Mouse (Mus musculus): ENCODE measurements at regions not wholly inside any gene's neighbourhood (a gene's known extent, or its start where the extent isn't known, plus 50 kb on each side); places are given as distances from the start of the nearest gene placed in this dataset.

DNA sequence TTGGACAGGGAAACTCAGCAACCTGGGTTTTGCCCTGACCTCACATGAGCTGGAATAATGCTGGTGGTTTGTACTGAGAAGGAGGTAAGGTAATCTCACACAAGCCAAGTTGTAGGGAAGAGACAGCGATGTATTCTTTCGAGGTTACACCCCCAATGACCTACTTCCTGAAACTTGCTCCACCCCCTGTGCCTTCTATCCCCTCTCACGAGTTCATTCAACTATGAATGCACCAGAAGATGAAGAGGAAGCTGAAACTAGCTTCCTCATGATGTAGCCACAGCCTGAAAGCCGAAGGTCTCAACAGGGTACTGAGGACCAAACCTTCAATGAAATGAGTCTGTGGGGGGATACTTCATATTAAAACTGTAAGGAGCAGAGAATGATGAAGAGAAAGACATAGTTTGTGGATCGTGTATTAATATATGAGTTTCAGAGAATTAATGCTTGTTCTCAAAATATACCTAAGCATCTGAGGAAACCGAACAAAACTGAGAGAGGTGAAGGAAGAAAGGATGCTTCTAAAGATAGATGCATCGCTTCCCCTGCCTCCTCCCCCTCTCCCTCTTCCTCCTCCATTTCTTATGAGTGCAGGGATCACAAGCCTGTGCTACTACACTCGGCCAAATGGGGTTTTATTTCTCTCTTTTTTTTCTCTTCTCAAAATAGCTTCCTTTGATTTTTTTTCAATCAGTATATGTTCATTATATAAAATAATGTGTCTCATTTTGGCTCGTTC lies 543.5 kb upstream of the Nrp1 start:
- peak; percentile 17 for DNase-seq (ENCODE audit: low spot score)

DNA sequence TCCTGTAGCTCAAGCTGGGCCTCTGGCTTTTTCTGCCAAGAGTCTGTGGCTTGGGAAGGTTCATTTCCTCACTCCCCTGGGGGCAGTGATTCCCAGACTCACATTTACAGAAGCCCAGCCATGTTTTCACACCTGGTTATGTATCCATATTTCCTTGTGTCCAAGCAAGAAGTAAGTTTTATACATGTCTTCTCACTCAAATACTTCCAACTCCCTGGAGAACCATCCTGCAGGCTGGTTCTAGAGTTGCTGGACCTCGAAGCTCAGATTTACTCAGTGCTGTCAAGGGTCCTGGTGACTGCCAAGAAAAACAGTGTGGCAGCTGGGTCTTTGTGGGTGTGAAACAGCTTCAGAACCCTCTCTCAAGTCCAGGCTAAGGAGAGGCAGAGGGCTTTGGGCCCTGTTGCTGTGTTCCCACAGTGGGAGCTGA lies 537.6 kb upstream of the Nrp1 start:
- DNase-seq (ENCODE audit: low spot score) = no peak

DNA sequence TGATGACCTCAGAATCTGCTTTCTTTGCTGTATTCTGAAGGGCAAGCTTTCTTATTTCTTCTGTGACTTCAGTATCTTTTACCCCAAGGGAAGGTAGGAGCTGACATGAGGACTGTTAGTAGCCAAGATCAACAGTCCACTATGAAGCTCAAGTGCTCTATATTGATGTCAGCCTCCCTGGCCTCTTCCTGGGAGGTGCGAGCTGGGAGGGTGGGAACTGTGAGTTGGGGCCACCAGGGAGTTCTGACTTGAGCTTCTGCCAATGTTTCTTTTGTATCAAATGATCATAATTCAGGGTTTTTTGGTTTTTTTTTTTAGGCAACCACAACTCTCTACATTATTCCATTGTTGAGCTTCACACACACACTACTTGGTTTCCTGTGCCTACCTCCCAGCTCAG lies 536.8 kb upstream of the Nrp1 start:
- DNase-seq (ENCODE audit: low spot score) = no peak

DNA sequence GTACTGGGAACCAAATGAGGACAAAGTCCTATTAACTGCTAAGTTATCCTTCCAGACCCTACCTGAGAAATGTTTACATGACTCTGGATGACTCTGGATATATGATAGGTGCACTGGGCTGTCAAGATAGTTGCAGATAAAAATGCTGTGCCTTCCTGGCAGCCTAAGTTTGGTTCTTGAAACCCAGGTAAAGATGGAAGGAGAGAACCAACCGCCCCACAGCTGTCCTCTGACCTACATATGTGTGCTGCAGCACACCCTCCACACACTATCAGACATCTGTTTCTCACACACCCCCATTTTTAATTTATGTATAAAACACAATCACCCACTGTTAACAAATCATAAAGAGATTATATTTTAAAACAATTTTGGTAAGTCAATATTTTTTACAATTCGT lies 533.4 kb upstream of the Nrp1 start:
- no peak for DNase-seq (ENCODE audit: low spot score)

DNA sequence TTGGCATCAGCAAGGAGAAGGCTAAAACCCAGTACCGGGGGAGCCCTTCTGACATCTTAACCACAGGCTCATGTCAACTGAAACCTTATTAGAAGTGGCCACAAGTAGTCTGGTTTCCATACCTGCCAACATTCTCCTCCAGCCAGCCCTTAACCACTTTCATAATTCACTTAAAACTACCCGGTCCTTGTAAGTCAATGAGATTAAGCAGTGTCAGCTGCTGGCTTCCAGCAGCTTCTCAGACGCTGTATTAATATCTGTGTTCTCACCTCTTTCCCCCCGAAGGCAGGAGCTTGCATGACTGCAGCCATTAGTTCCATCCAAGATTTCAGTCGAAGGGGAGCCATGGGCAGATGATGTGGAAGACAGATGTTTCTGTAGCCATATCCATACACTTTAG lies 530.6 kb upstream of the Nrp1 start:
- no peak for DNase-seq (ENCODE audit: low spot score)

DNA sequence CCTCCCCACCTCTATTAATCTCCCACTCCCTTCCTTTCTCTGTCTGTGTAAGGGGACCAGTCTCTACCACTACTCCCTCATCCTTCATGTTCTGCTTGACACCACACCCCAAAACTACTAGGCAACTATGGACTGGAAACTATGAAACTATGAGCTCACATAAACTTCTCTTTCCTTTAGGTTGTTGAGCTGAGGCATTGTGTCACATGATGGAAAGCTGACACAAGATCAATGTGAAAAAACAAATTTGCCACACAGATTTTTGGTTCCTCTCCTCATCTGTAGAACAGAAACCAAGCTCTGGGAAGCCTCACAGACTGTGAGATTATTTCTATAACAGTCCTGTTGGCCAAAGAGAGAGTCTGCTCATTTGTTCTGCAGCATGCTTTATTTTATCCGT lies 528.7 kb upstream of the Nrp1 start:
- no peak for DNase-seq (ENCODE audit: low spot score)

DNA sequence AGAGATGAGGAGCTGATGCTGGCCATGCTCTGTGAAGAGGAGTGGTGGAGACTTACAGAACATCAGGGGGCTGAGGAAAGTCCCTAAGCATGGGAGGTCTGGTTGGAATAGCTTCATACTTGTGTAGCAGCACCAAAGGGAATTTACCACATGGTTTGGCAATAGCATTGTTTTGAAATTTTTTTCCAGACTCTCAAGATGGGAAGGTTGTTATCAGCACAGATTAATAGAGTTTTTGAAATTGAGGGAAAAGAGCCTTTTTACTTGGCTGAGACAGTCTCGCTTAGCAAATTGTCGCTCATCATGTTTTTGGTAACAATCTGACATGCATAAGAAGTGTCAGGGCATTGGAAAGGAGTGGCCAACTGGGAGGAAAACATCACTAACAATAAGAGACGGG lies 524.4 kb upstream of the Nrp1 start:
- DNase-seq (ENCODE audit: low spot score) = no peak

DNA sequence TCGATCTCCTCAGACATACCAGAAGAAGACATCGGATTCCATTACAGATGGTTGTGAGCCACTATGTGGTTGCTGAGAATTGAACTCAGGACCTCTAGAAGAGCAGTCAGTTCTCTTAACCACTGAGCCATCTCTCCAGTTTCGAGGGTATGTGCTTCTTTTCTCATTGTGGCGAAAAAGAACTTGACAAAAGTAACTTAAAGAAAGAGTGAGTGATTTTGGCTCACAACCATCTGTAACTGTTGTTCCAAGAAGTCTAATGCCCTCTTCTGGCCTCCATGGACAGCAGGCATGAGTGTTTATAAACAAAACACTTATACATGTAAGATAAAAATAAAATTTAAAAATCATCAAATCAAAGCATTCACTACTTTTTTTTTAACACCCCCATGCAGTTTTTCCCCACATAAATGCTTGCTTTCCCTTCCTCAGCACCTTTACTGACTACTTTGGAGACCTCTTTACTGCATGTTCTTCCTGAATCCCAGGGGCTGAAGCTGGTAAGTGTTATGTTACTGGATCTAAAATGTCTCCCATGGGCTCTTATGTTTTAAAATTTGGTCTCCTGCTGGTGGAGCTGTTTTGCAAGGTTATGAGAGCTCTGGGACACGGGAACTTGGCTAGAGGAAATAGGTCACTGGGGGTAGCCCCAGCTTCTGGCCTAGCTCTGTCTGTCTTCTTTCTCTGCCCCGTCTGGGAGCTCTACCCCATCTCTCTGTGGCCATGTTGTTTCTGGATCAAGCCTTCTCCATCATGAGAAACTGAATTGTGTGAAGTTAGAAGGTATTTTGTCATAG lies 521.8 kb upstream of the Nrp1 start:
- no peak for DNase-seq (ENCODE audit: low spot score)

DNA sequence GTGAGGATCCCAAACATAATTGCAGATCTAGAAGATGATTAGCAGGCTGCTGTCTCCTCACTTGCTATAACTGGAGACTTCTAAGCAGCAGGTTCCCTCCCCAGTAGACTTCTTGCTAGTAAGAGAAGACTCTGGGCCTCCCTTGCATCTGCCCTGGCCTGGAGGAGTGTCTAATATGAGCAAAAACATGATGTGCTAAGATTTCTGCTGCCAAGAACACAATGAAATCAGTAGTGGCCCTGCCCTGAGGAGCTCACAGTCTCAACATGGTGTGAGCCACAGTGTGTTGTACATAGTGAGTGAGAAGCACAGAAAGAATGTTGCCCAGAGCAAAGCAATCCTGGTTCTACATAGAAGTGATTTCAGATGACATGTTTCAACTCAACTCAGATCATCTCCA lies 520.1 kb upstream of the Nrp1 start:
- no peak for DNase-seq (ENCODE audit: low spot score)

DNA sequence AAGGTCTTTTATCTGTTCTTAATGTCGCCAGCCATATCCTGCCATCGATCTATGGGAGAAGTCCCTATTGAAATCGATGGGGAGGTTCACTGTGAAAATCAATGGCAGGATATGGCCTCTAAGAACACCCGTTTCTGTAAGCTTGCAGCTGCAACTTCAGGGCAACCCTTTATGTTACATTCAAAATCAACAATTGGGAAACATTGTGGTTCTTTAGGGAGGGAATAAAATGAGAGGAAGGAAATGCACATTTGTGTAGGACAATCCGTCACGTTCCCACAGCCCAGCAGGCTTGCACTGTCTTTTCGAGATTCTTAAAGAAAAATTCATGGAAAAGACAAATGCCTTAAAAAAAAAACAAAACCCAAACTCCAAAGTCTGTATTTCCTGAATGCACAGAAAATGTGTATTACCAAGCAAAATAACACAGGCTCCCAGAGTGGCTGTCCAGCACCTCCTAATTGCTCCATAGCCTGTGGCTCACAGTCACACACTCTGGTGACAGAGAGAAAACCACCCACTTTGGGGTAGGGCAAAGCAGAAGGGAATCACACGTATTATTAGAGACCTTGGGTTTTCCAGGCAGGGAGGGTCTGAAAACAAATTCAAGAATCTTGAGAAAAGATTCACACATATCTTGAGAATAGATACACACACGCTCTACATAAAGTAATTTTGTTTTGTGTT lies 510.9 kb upstream of the Nrp1 start:
- no peak for DNase-seq (ENCODE audit: low spot score)

DNA sequence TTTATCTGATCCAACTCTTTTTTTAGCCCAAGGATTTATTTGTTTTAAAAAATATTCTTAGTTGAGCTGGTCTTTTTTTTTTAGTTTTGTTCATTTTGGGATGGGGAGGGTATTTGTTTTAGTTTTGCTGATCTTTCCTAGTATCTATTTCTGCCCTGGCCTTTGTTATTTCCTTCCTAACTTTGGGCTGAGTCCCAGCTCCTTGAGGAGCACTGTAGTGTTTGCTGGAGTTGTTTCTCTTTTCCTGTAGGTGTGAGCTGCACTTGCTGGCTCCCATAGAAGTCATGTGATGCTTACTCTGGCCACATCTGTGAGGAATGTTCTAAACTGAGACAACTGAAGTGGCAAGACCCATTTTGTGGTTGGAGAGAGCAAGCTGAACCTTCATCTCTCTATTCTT lies 508.5 kb upstream of the Nrp1 start:
- DNase-seq (ENCODE audit: low spot score) = no peak

DNA sequence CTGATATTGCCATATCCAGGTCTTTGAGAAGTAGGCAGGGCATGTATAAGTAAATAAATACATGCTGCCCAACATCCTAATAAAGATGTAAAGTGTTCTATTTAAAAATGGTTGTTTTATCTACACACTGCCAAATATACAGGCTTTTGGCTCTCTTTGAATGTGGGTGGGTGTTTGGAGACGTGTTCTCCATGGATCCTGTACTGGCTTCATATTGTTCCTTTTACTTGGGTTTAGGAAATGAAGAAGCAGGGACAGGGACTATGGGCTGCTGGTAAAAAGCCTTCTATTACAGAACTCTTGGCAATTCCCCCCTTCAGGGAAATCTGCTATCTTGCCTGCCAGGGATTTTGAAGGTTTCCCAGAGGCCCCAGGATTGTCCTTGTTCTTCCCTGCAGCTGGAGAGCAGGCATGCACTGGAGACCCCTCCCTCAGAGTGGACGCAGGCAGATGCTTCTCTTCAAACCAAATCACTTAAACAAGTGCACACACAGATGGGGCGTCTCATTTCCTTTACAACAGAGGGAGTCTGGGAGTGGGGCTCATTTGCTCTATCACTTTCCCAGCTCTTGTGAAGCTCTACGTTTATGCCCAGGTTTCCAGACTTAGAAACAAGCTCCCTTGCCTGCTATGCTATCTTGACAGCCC lies 502.6 kb upstream of the Nrp1 start:
- no peak for DNase-seq (ENCODE audit: low spot score)

DNA sequence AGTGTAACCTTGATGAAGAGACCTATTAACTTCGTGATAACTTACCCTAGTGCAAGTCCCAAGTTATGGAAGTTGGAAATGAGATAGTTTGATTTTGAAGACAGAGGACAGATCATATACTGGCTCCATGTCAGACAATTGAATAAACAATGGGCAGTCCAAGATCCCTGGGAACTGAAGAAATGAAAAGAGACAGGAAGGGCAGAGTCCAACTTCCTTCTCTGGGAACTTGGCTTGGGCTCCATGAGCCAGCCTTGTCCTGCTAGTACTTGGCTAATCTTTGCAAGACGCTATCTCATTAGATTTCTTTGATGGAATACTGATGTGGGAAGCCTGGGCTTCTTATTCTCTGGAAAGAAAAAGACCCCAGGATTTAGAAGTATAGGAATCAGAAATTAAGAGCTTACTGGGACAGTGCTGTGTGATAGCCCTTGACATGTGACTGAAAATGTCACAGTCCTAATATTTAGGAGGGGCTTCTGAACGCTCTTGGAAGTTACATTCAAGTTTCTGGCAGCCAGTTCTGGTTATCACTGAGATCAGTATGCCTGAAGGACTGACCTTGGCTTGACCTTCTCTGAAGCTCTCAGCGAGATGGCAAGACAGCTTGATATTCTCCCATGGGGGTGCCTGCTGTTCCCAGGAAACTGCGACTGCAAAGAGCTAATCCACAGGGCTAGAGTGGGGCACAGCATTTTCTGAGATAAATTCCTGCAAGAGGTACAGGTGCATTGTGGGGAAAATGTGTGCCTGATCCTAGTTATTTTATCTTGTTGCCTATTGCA lies 501.9 kb upstream of the Nrp1 start:
- DNase-seq (ENCODE audit: low spot score) = no peak

DNA sequence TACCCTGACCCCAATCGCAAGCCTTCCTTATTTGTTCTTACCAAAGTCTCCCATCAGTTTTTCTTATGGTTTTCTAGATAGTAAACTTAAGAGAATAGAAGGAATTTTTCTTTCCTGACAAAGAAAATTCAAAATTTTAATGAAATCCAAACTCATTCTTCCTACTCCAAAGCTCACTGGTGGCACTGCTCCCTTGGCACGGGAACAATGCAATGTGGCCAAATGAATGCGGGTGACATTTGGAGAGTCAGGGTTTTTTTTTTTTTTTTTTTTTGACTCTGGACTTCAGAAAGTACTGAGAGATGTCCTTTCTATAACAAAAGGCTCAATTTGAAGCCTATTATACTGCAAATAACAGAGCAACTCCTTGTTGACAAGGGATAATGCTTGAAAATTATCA lies 499.4 kb upstream of the Nrp1 start:
- no peak for DNase-seq (ENCODE audit: low spot score)

DNA sequence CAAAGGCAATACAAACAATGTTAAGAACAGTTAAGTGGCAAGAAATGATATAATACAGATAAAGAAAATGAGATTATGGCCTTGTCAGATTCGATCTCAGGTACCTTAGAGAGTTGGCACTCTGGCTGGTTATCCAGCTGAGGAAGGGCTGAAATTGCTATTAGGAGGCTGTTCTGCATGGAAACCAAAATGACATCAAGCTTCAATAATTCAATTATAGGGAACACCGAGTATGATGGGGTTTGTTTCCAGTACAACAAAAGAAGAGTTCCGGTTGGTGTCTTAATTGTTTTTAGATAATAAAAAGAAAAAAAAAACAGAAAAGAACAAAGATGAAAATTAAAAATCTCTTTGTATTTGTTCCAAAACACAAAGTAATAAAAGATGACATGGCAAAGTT lies 498.0 kb upstream of the Nrp1 start:
- DNase-seq (ENCODE audit: low spot score) = no peak

DNA sequence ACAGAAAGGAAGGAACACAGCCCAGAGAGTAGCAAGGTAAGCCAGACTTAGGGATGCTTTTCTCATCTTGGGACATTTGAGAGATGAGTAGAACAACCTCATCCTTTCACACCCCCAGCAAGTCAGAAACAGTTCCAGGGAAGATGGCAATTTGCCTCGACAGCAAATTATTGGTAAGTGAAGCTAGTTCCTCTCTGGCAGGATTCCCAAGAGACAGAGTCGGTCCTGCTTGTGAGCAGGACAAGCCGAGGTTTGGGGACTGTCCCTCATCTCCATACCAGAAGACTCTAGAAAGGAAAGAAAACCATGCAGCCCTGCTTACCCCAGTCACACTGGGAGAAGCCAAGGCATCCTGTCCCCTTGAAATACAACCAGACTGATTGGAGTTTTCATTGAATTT lies 497.5 kb upstream of the Nrp1 start:
- no peak for DNase-seq (ENCODE audit: low spot score)

DNA sequence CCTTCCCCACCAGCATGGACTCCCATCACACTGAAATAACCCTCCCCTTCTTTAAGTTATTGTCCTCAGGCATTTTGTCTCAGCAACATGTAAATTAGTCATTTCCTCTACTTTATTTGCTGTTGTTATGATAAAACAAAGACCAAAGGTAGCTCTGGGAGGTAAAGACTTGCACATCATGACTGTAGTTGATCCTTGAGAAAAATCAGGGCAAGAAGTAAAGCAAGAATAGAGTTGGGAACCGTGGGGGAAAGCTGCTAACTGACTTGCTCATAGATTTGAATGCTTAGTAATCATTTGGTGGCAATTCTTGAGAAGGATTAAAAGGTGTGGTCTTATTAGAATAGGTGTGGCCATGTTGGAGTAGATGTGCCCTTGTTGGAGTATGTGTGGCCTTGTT lies 473.8 kb upstream of the Nrp1 start:
- DNase-seq (ENCODE audit: low spot score) = no peak

DNA sequence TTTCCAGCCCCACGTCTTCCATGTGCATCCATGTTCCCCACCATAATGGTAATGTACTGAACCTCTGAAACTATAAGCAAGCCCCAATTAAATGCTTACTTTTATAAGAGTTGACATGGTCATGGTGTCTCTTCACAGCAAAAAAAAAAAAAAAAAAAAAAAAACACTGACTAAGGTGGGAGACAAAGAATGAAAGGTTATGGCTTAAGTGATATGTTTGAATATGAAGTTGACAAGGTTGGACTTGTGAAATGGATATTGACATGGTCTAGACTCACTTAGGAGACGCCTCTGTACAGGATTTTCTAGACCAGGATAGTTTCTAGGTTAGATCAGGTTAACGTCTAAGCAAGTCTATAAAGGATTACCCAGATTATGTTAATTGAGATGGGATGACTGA lies 473.2 kb upstream of the Nrp1 start:
- DNase-seq (ENCODE audit: low spot score) = no peak

DNA sequence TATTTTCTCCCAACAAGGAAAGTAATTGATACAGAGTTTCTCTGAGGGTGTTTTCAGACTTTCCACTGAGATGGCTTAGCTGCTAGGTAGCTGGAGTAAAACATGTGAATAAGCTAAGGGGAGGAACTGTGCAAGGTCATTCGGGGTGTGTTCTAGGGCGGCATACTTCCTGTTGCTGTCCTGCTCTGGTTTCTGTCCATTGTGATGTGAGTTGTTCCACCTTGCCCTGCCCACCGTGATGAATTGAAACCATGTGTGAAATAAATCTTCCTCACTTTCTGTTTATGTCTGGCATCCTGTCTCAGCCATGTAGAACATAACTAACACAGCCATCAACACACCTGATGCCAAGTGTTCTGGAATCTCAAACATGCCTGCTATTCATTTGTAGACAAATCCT lies 472.6 kb upstream of the Nrp1 start:
- DNase-seq (ENCODE audit: low spot score) = no peak

DNA sequence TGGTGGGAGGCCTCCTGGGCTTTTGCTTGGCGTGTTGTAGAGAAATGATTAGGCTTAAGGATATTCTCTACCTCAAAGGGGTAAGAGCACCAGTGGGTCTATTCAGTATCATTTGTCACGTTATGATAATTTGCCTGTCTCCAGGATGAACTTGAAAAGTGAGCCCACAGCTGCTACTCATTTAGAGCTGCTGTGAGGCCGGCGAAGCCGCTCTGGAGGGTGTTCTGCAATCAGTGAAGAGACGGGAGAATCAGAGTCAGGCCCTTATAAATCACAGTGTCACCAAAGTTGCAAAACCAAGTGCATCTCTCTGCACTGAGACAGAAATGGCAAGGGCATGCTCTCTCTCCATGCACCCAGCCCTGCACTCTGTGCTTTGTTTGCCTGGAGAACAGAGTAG lies 467.7 kb upstream of the Nrp1 start:
- DNase-seq (ENCODE audit: low spot score) = no peak

DNA sequence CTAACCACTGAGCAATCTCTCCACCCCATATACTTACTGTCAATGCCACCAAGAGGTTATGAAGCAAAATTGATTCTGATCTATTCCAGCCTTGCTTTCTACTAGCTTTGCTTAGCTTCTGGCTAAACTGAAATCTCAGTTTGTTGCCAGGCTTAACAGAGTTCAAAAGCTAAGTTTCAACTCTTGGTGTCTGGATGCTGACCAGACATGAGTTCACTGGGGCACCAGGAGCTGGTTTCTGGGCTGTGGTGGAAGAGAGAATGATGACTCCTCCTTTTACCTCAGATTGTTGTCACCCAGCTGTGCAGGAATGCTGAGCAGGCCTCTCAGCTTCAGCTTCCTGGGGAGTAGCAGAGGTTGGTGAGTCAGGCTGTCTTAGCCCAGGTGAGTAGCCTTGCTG lies 464.1 kb upstream of the Nrp1 start:
- DNase-seq (ENCODE audit: low spot score) = no peak

DNA sequence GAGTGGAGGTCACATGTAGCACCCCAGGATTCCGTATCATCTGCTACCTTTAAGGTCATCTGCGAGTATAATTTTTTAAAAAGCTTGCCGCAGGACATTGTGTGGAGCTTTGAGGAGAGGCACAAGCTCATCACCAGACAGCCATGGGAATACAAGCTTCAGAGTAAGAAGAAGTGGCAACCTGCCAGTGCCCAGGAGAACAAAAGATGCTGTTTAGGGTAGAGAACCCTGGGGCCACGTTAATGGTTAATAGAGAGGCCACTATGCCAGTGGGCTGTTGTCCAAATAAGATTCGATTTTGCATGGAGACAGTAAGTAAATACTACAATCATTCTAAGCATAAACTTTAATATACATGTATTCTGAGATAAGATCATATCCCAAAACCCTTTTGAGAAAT lies 450.0 kb upstream of the Nrp1 start:
- no peak for DNase-seq (ENCODE audit: low spot score)
